Mouse (Mus musculus): Measurements from ENCODE around the gene Nrtn.

GRCm38 (mm10) chr17:56709708-56710107 is 47.6 kb downstream of the Nrtn start:
- TF ChIP-seq CTCF (IDR thresholded peaks at IDR 0.05; ENCODE audit: control insufficient read depth, insufficient read depth, insufficient replicate concordance, low read depth, low read length) (no peak), POLR2A (IDR thresholded peaks at IDR 0.05; ENCODE audit: control insufficient read depth, low read depth, low read length) (no peak)

Measured in testis, adult 2 months (tissue).